Comparison of ENCODE assay signal across 29 mouse cellular contexts in genomic region chr1:115336317-115336716, GRCm38 (mm10).
"Had no signal": no experiment of that assay in that cellular context is flagged by ENCODE, and none has a peak within 500 bp of the region (broad histone marks: within the 10 kb centered on the region; RNA-seq: fewer than 3 reads in every experiment).

No protein-coding gene starts in this region.

- H3K9me3 ChIP-seq: embryonic facial prominence, embryonic 10.5 days; embryonic facial prominence, embryonic 12.5 days; embryonic facial prominence, embryonic 13.5 days; embryonic facial prominence, embryonic 15.5 days; forebrain, embryonic 10.5 days; forebrain, embryonic 12.5 days; forebrain, embryonic 13.5 days; forebrain, embryonic 15.5 days had no signal

- H3K27ac ChIP-seq: embryonic facial prominence, embryonic 10.5 days; embryonic facial prominence, embryonic 12.5 days; embryonic facial prominence, embryonic 13.5 days; embryonic facial prominence, embryonic 15.5 days; forebrain, embryonic 10.5 days; forebrain, embryonic 12.5 days; forebrain, embryonic 13.5 days; forebrain, embryonic 15.5 days; gastrocnemius, adult 2 months had no signal

- H3K4me3 ChIP-seq: embryonic facial prominence, embryonic 10.5 days; embryonic facial prominence, embryonic 12.5 days; embryonic facial prominence, embryonic 13.5 days; embryonic facial prominence, embryonic 15.5 days; erythroblast, embryonic 14.5 days; forebrain, embryonic 10.5 days; forebrain, embryonic 12.5 days; forebrain, embryonic 13.5 days; forebrain, embryonic 15.5 days; gastrocnemius, adult 2 months had no signal

- H3K36me3 ChIP-seq: embryonic facial prominence, embryonic 10.5 days; embryonic facial prominence, embryonic 12.5 days; embryonic facial prominence, embryonic 13.5 days; embryonic facial prominence, embryonic 15.5 days; forebrain, embryonic 10.5 days; forebrain, embryonic 12.5 days; forebrain, embryonic 15.5 days had no signal

- H3K4me2 ChIP-seq: embryonic facial prominence, embryonic 12.5 days; embryonic facial prominence, embryonic 13.5 days; embryonic facial prominence, embryonic 15.5 days; forebrain, embryonic 12.5 days; forebrain, embryonic 13.5 days; forebrain, embryonic 15.5 days had no signal

- ATAC-seq: forebrain, embryonic 13.5 days; forebrain, embryonic 14.5 days; forebrain, embryonic 15.5 days; forebrain, embryonic 16.5 days; forebrain, postnatal 0 days had no signal

- H3K27me3 ChIP-seq: embryonic facial prominence, embryonic 12.5 days; embryonic facial prominence, embryonic 13.5 days; embryonic facial prominence, embryonic 15.5 days; forebrain, embryonic 12.5 days; forebrain, embryonic 13.5 days; forebrain, embryonic 15.5 days had no signal

- H3K9ac ChIP-seq: embryonic facial prominence, embryonic 12.5 days; embryonic facial prominence, embryonic 13.5 days; embryonic facial prominence, embryonic 15.5 days; forebrain, embryonic 12.5 days; forebrain, embryonic 13.5 days; forebrain, embryonic 15.5 days; forebrain, postnatal 0 days had no signal

- H3K4me1 ChIP-seq: embryonic facial prominence, embryonic 10.5 days; embryonic facial prominence, embryonic 12.5 days; embryonic facial prominence, embryonic 13.5 days; embryonic facial prominence, embryonic 15.5 days; forebrain, embryonic 10.5 days; forebrain, embryonic 12.5 days; forebrain, embryonic 13.5 days; forebrain, embryonic 15.5 days had no signal

- DNase-seq: cerebellum, adult 18-20 months; cerebellum, adult 2 months; cerebellum, adult 8-10 months; cerebellum, adult 9-10 months; cerebellum, adult 9-11 months; cerebellum, postnatal 10 days; cerebellum, postnatal 14 days; cerebellum, postnatal 25 days; cerebellum, postnatal 36 days; embryo, embryonic 11 days; forebrain, postnatal 0 days; gastrocnemius, adult 2 months; gastrocnemius, postnatal 10 days; gastrocnemius, postnatal 14 days; gastrocnemius, postnatal 25 days; gastrocnemius, postnatal 36 days; heart, adult 11 months; heart, adult 18-20 months had no signal
